Comparison of ENCODE assay signal across 17 mouse cellular contexts in genomic region chr8:116164989-116165299, GRCm38 (mm10).
A peak's percentile ranks its signal among the peaks of the same experiment; 100 is the strongest.
DNase-seq lines count a peak whose midpoint lies in the region; ATAC-seq lines count a peak whose summit lies in the region.
"Had no signal": no experiment of that assay in that cellular context is flagged by ENCODE, and none has a peak within 500 bp of the region (broad histone marks: within the 10 kb centered on the region; RNA-seq: fewer than 3 reads in every experiment).

No protein-coding gene starts in this region.

- H3K9me3 ChIP-seq in midbrain, embryonic 11.5 days (ENCODE audit: control insufficient read depth, low read length) = no peaks in the 10 kb centered on the region
- no peaks in the 10 kb centered on the region for H3K9me3 ChIP-seq in midbrain, embryonic 16.5 days (replicated peaks; ENCODE audit: control insufficient read depth, low read length, poor library complexity, severe bottlenecking)
- H3K9me3 ChIP-seq in forebrain, embryonic 14.5 days (replicated peaks; ENCODE audit: control insufficient read depth, low read length) = no peaks in the 10 kb centered on the region
- no peaks in the 10 kb centered on the region for H3K9me3 ChIP-seq in hindbrain, embryonic 16.5 days (ENCODE audit: control insufficient read depth, low read length)
- H3K9me3 ChIP-seq in neural tube, embryonic 13.5 days = no peaks in the 10 kb centered on the region
- H3K9me3 ChIP-seq: intestine, embryonic 15.5 days; limb, embryonic 15.5 days had no signal

- H3K27me3 ChIP-seq in midbrain, embryonic 11.5 days (ENCODE audit: control insufficient read depth, insufficient read depth, low read length) = no peaks in the 10 kb centered on the region
- no peaks in the 10 kb centered on the region for H3K27me3 ChIP-seq in midbrain, embryonic 16.5 days (ENCODE audit: control insufficient read depth, insufficient read depth, low read depth, low read length)
- H3K27me3 ChIP-seq in forebrain, embryonic 14.5 days (replicated peaks; ENCODE audit: control insufficient read depth, insufficient read depth, low read length) = no peaks in the 10 kb centered on the region
- H3K27me3 ChIP-seq in hindbrain, embryonic 16.5 days (replicated peaks; ENCODE audit: control insufficient read depth, insufficient read depth, low read length) = no peaks in the 10 kb centered on the region
- H3K27me3 ChIP-seq in neural tube, embryonic 13.5 days = no peaks in the 10 kb centered on the region
- H3K27me3 ChIP-seq: intestine, embryonic 15.5 days had no signal

- no peak overlapping the region for H3K27ac ChIP-seq in midbrain, embryonic 11.5 days (ENCODE audit: low read depth, low read length)
- H3K27ac ChIP-seq in midbrain, embryonic 16.5 days (ENCODE audit: low read length) = no peak overlapping the region
- H3K27ac ChIP-seq in forebrain, embryonic 14.5 days (ENCODE audit: low read depth, low read length) = no peak overlapping the region
- H3K27ac ChIP-seq in hindbrain, embryonic 16.5 days (ENCODE audit: low read depth, low read length) = no peak overlapping the region
- peak overlapping the region; percentile 55 for H3K27ac ChIP-seq in neural tube, embryonic 13.5 days (replicated peaks)
- H3K27ac ChIP-seq: intestine, embryonic 15.5 days; limb, embryonic 15.5 days had no signal

- H3K36me3 ChIP-seq in midbrain, embryonic 11.5 days (ENCODE audit: control insufficient read depth, insufficient read depth, low read length) = no peaks in the 10 kb centered on the region
- no peaks in the 10 kb centered on the region for H3K36me3 ChIP-seq in midbrain, embryonic 16.5 days (ENCODE audit: control insufficient read depth, insufficient read depth, low read length)
- no peaks in the 10 kb centered on the region for H3K36me3 ChIP-seq in forebrain, embryonic 14.5 days (ENCODE audit: control insufficient read depth, insufficient read depth, low read length)
- no peaks in the 10 kb centered on the region for H3K36me3 ChIP-seq in hindbrain, embryonic 16.5 days (ENCODE audit: control insufficient read depth, insufficient read depth, low read length)
- H3K36me3 ChIP-seq in neural tube, embryonic 13.5 days = no peaks in the 10 kb centered on the region
- H3K36me3 ChIP-seq: intestine, embryonic 15.5 days; limb, embryonic 15.5 days had no signal

- WGBS in midbrain, embryonic 11.5 days = 36% methylated on average over 8 of the region's 8 CpGs
- whole genome bisulfite sequencing in midbrain, embryonic 16.5 days = 10% methylated on average over 8 of the region's 8 CpGs
- WGBS in forebrain, embryonic 14.5 days = 6% methylated on average over 8 of the region's 8 CpGs
- WGBS in hindbrain, embryonic 16.5 days = 14% methylated on average over 8 of the region's 8 CpGs
- 4% methylated on average over 8 of the region's 8 CpGs for WGBS in neural tube, embryonic 13.5 days

- no peak overlapping the region for H3K4me3 ChIP-seq in midbrain, embryonic 11.5 days (ENCODE audit: low read depth, low read length)
- H3K4me3 ChIP-seq in midbrain, embryonic 16.5 days (ENCODE audit: low read depth, low read length) = no peak overlapping the region
- no peak overlapping the region for H3K4me3 ChIP-seq in forebrain, embryonic 14.5 days (ENCODE audit: low read depth, low read length)
- H3K4me3 ChIP-seq in hindbrain, embryonic 16.5 days (ENCODE audit: low read length) = no peak overlapping the region
- no peak overlapping the region for H3K4me3 ChIP-seq in neural tube, embryonic 13.5 days
- H3K4me3 ChIP-seq: intestine, embryonic 15.5 days; limb, embryonic 15.5 days had no signal

- no peak overlapping the region for H3K4me2 ChIP-seq in midbrain, embryonic 11.5 days
- no peak overlapping the region for H3K4me2 ChIP-seq in midbrain, embryonic 16.5 days (ENCODE audit: low read length)
- peak overlapping the region; percentile 8; the same call in 1 of the 2 replicates for H3K4me2 ChIP-seq in forebrain, embryonic 14.5 days (ENCODE audit: low read length)
- peak overlapping the region; percentile 24 for H3K4me2 ChIP-seq in hindbrain, embryonic 16.5 days (ENCODE audit: low read length)
- peak overlapping the region; percentile 11; the same call in 1 of the 2 replicates for H3K4me2 ChIP-seq in neural tube, embryonic 13.5 days
- H3K4me2 ChIP-seq: intestine, embryonic 15.5 days; limb, embryonic 15.5 days had no signal

- DNase-seq in midbrain, embryonic 11.5 days (ENCODE audit: low spot score, missing footprints) = peak; percentile 62
- peak; percentile 38 for DNase-seq in forebrain, embryonic 14.5 days (ENCODE audit: low spot score)
- DNase-seq in kidney, adult 18-20 months = no peak
- DNase-seq in T-cell, adult 2 months (ENCODE audit: low spot score) = no peak
- DNase-seq: B cell, adult 2 months; cerebellum, adult 9-11 months; gastrocnemius, postnatal 10 days; heart, adult 18-20 months; heart, postnatal 36 days; kidney, postnatal 4 days; lung, postnatal 10 days; right cerebral cortex, adult 18-20 months had no signal

- H3K4me1 ChIP-seq in midbrain, embryonic 11.5 days (ENCODE audit: control insufficient read depth, insufficient read depth, low read length) = no peaks in the 10 kb centered on the region
- 0 out of 2 replicates have a peak, but pooled peaks cover 2% of the 10 kb centered on the region for H3K4me1 ChIP-seq in midbrain, embryonic 16.5 days (ENCODE audit: control insufficient read depth, insufficient read depth, low read length)
- peaks cover 4% of the 10 kb centered on the region; the same call in 1 of the 2 replicates for H3K4me1 ChIP-seq in forebrain, embryonic 14.5 days (ENCODE audit: control insufficient read depth, insufficient read depth, low read length)
- H3K4me1 ChIP-seq in hindbrain, embryonic 16.5 days (ENCODE audit: control insufficient read depth, insufficient read depth, low read depth, low read length) = peaks cover 3% of the 10 kb centered on the region; the same call in 1 of the 2 replicates
- peaks cover 27% of the 10 kb centered on the region for H3K4me1 ChIP-seq in neural tube, embryonic 13.5 days (replicated peaks)
- H3K4me1 ChIP-seq: intestine, embryonic 15.5 days; limb, embryonic 15.5 days had no signal

- no peak for ATAC-seq in midbrain, embryonic 11.5 days (ENCODE audit: low FRiP score)
- ATAC-seq in midbrain, embryonic 16.5 days = no peak
- ATAC-seq in forebrain, embryonic 14.5 days = no peak
- ATAC-seq in hindbrain, embryonic 16.5 days = no peak
- peak; percentile 82 for ATAC-seq in neural tube, embryonic 13.5 days (ENCODE audit: low read depth)
- ATAC-seq: intestine, embryonic 15.5 days had no signal

- H3K9ac ChIP-seq in midbrain, embryonic 11.5 days (ENCODE audit: low read length) = no peak overlapping the region
- H3K9ac ChIP-seq in midbrain, embryonic 16.5 days (ENCODE audit: low read depth, low read length) = no peak overlapping the region
- H3K9ac ChIP-seq in forebrain, embryonic 14.5 days (ENCODE audit: low read length) = no peak overlapping the region
- no peak overlapping the region for H3K9ac ChIP-seq in hindbrain, embryonic 16.5 days (ENCODE audit: low read depth, low read length)
- no peak overlapping the region for H3K9ac ChIP-seq in neural tube, embryonic 13.5 days
- H3K9ac ChIP-seq: intestine, embryonic 15.5 days; limb, embryonic 15.5 days had no signal

Comparison
In these comparisons a context has a peak if more than half of its experiments do, and no peak if none do; other contexts are left out.
1. DNase-seq: peak in midbrain, embryonic 11.5 days (single experiment) and forebrain, embryonic 14.5 days (single experiment); none in kidney, adult 18-20 months (single experiment) and T-cell, adult 2 months (single experiment).
2. H3K4me2 ChIP-seq: peak in forebrain, embryonic 14.5 days (single experiment), hindbrain, embryonic 16.5 days (single experiment) and neural tube, embryonic 13.5 days (single experiment); none in midbrain, embryonic 11.5 days (single experiment) and midbrain, embryonic 16.5 days (single experiment).